Mouse (Mus musculus) hindbrain, embryonic 14.5 days (tissue): Measurements from ENCODE around the gene Ltb4r1. TPM values are rescaled to one million over a fixed set of nuclear protein-coding genes. Genes with fewer than 3 reads are reported as not detected.
"Not testable (repeated sequence)": the region's sequence is repeated elsewhere in the genome, so short reads cannot be mapped to it uniquely, and the experiment has no call there.

Experiments used
- ATAC-seq: fragments of 200-750 bp; cut with Nextera tagmentation; 2 replicates; pipeline ENCODE4 v1.8.0; 2017; ENCODE audit warnings: moderate number of reproducible peaks, mild to moderate bottlenecking, moderate TSS enrichment, moderate library complexity; ENCODE audit not compliant: low FRiP score
- DNase-seq: peaks from one replicate; pipeline ENCODE4 v3.0.0-alpha.2; 2015; ENCODE audit warnings: low spot score
- H3K27ac ChIP-seq: fragments of 300-500 bp; sonication (generic); 2 replicates; pipeline ENCODE4 v1.5.1; 2014; ENCODE audit warnings: mild to moderate bottlenecking, moderate library complexity
- H3K27me3 ChIP-seq: fragments of 300-500 bp; sonication (generic); 2 replicates; pipeline ENCODE4 v1.6.1; 2014; ENCODE audit warnings: mild to moderate bottlenecking, low read length, mixed read lengths; ENCODE audit not compliant: control insufficient read depth, insufficient read depth
- H3K36me3 ChIP-seq: fragments of 300-500 bp; sonication (generic); replicated peaks from 2 replicates; pipeline ENCODE4 v1.6.1; 2014; ENCODE audit not compliant: control insufficient read depth, insufficient read depth
- H3K4me1 ChIP-seq: fragments of 300-500 bp; sonication (generic); replicated peaks from 2 replicates; pipeline ENCODE4 v1.6.1; 2014; ENCODE audit warnings: antibody characterized with exemption, low read length, mixed read lengths; ENCODE audit not compliant: control insufficient read depth, insufficient read depth
- H3K4me2 ChIP-seq: fragments of 300-500 bp; sonication (generic); replicated peaks from 2 replicates; pipeline ENCODE4 v1.6.1; 2014; ENCODE audit warnings: mild to moderate bottlenecking, moderate library complexity
- H3K4me3 ChIP-seq: fragments of 300-500 bp; sonication (generic); replicated peaks from 2 replicates; pipeline ENCODE4 v1.5.1; 2014; ENCODE audit warnings: mild to moderate bottlenecking, low read length
- H3K9ac ChIP-seq: fragments of 300-500 bp; sonication (generic); 2 replicates; pipeline ENCODE4 v1.6.1; 2014
- H3K9me3 ChIP-seq: fragments of 300-500 bp; sonication (generic); 2 replicates; pipeline ENCODE4 v1.6.1; 2016; ENCODE audit warnings: low read length; ENCODE audit not compliant: control insufficient read depth
- WGBS: fragments of 180-500 bp; shearing (Covaris S2); extraction: QIAGEN DNeasy Blood & Tissue Kit; methylation state at CpG from one replicate; pipeline ENCODE4 v1.1.7; 2014; 5-methylcytosine and 5-hydroxymethylcytosine counted together
- polyA plus RNA-seq: library from polyadenylated mRNA; unstranded; fragments of >200 nt; fragmentation: Nextera tagmentation; extraction: Ambion mirVana; gene quantifications from 2 replicates; pipeline ENCODE4 v1.2.1, GENCODE M21; 2014

Ltb4r1 gene
- polyA plus RNA-seq, 1 experiment from 2014 or later: not detected

- no peaks in the 10 kb centered on the region for H3K9me3 ChIP-seq
- ATAC-seq: no peak
- H3K4me2 ChIP-seq: no peak overlapping the region
- no peak overlapping the region for H3K27ac ChIP-seq
- no peaks in the 10 kb centered on the region for H3K27me3 ChIP-seq
- no peak for DNase-seq
- 89% methylated on average over 9 of the region's 9 CpGs for WGBS
- no peak overlapping the region for H3K4me3 ChIP-seq
- H3K4me1 ChIP-seq: no peaks in the 10 kb centered on the region
- no peak overlapping the region for H3K9ac ChIP-seq
- peaks cover 29% of the 10 kb centered on the region for H3K36me3 ChIP-seq
These were observed 28.6 kb upstream of the Ltb4r1 start for GRCm38 (mm10) chr14:55737086-55737687.

DNA sequence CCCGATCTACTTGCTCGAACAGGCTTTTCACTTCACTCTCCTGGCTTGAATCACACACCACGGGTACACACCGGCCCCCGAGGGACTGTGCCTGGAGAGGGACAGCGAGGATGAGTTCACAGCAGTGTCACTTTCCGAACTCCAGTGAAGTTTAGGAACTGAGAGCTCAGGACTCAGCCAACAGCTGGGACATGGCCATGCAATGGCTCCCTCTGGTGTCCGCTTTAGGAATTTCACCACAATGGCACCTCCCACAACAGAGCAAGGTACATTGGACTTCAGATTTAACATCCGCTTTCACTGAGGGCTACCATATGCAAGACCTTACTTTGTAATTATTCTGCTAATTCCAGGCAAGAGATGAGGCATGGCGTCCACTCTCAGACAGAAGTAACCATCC is 22.1 kb upstream of the Ltb4r1 start:
- Histone ChIP-seq H3K27ac (no peak overlapping the region), H3K36me3 (peaks cover 31% of the 10 kb centered on the region), H3K4me2 (0 out of 2 replicates have a peak overlapping the region, but pooled peaks have one; percentile 5), H3K27me3 (no peaks in the 10 kb centered on the region), H3K9ac (no peak overlapping the region), H3K9me3 (no peaks in the 10 kb centered on the region), H3K4me1 (peaks cover 16% of the 10 kb centered on the region), H3K4me3 (no peak overlapping the region)
- 20% methylated on average over 10 of the region's 10 CpGs for WGBS
- DNase-seq (peak; percentile 94), ATAC-seq (peak; percentile 69; the same call in 1 of the 2 replicates)

DNA sequence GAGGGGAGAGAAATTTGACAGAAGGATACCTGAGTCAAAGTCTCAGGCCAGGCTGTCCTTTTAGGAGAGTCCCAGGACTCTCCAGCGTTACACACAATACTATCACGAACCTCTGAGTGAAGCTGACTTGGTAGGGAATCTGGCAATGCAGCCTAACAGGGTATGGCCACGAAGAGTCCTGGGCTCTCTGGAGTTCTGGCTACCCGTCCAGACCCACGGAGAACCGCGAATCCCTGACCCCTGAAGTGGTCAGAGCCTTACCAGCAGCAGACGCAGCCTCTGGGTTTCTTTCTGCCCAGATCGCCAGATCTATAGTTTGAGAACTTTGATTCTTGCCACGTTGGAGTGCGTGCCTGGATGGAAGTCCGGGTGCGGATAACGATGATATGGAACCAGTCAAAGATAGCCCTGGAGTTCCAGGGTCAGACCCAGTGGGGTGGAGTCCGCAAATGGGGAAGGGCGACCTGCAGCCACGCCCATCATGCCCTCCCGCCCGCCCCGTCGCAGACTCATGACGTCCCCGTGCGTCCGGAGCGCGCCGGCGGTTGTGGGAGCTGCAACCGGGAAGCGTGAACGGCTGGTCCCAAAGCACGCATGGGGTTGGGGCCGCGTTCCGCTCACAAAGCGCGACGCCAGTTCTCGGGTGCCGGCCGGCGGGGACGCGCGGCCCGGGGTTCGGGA is 20.4 kb upstream of the Ltb4r1 start, which contains the start of the genes Dhrs1 and Nop9:
Dhrs1 (minus strand) TSS at position 511 of the 681 bp plus-strand sequence.
Nop9 (plus strand) TSS at position 514 of the 681 bp plus-strand sequence.
- peaks cover 16% of the 10 kb centered on the region for H3K4me1 ChIP-seq
- H3K4me3 ChIP-seq: peak within 1 kb of the TSS; percentile 85
- H3K9me3 ChIP-seq: no peaks in the 10 kb centered on the region
- H3K9ac ChIP-seq: peak within 1 kb of the TSS; percentile 75
- H3K36me3 ChIP-seq: peaks cover 32% of the 10 kb centered on the region
- H3K27me3 ChIP-seq: no peaks in the 10 kb centered on the region
- H3K27ac ChIP-seq: no peak within 1 kb of the TSS
- peak within 1 kb of the TSS; percentile 96 for H3K4me2 ChIP-seq
- ATAC-seq: peak; percentile 86
- peak; percentile 79 for DNase-seq
- WGBS: 2% methylated on average over 48 of the region's 48 CpGs

DNA sequence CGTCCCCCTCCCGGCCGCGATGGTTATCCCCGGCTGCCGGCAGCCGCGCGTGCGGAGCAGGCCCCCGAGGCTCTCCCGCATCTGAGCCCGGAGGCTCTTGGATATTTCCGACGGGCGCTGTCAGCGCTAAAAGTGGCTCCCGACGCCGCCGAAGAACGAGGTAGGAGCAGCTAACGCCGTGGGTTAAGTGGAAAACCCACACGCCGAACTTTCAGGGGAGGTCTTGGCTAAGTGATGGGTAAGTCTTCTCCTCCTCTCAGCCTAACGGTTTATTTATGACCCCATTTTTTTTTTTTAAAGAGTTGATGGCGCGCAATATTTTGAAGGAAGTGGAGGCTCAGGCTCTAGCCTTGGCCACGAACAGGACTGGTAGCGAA is 19.9 kb upstream of the Ltb4r1 start:
- Histone ChIP-seq H3K4me2 (peak overlapping the region; percentile 96), H3K9ac (peak overlapping the region; percentile 75), H3K27me3 (no peaks in the 10 kb centered on the region), H3K4me3 (peak overlapping the region; percentile 85), H3K27ac (no peak overlapping the region), H3K4me1 (peaks cover 16% of the 10 kb centered on the region), H3K9me3 (no peaks in the 10 kb centered on the region), H3K36me3 (peaks cover 32% of the 10 kb centered on the region)
- DNase-seq: no peak
- no peak; the same call in 1 of the 2 replicates for ATAC-seq
- under 1% methylated on average over 29 of the region's 31 CpGs for WGBS

DNA sequence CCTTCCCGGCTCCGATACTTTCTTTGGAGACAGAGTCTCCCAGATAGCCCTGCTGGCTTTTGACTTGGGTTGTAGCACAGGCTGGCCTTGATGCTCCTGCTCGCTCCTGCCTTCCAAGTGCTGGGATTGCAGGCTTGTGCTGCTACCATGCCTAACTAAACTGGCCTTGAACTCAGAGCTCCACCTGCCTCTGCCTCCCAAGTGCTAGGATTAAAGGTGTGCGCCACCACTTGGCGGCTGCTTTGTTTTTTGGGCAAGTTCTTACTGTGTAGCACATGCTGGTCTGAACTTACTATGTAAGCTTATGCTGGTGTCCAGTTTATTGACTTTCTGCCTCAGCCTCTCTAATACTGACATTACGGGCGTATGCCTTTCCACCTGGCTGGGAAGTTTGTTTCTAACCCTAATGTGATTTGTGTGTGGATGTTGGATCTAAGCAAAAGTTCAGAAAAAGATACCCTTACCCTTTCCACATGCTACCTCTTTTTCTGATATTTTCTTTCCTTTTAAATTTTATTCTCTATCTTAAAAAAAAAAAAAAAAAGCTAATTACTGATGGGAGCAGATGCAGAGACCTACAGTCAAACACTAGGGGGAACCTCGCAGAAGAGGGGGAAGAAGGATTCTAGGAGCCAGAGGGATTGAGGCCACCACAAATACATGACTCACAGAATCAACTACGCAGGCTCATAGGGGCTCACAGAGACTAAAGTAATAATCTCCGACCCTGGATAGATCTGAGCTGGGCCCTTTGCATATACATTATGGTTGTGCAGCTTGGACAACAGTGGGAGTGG is 18.5 kb upstream of the Ltb4r1 start:
- ATAC-seq (no peak), DNase-seq (no peak)
- no peaks in the 10 kb centered on the region for H3K27me3 ChIP-seq
- H3K4me3 ChIP-seq: no peak overlapping the region
- H3K4me2 ChIP-seq: peak overlapping the region; percentile 96
- H3K9ac ChIP-seq: no peak overlapping the region
- H3K4me1 ChIP-seq: peaks cover 16% of the 10 kb centered on the region
- no peak overlapping the region for H3K27ac ChIP-seq
- peaks cover 40% of the 10 kb centered on the region for H3K36me3 ChIP-seq
- no peaks in the 10 kb centered on the region for H3K9me3 ChIP-seq
- WGBS: 94% methylated on average over 10 of the region's 10 CpGs

- Histone ChIP-seq H3K27me3 (peaks cover 11% of the 10 kb centered on the region), H3K9ac (no peak overlapping the region), H3K4me1 (peaks cover 10% of the 10 kb centered on the region), H3K4me2 (no peak overlapping the region), H3K36me3 (peaks cover 45% of the 10 kb centered on the region), H3K9me3 (no peaks in the 10 kb centered on the region), H3K27ac (no peak overlapping the region), H3K4me3 (no peak overlapping the region)
- 87% methylated on average over 6 of the region's 6 CpGs for WGBS
- DNase-seq (no peak), ATAC-seq (no peak)
These were observed 8.2 kb upstream of the Ltb4r1 start for GRCm38 (mm10) chr14:55757566-55757965.

DNA sequence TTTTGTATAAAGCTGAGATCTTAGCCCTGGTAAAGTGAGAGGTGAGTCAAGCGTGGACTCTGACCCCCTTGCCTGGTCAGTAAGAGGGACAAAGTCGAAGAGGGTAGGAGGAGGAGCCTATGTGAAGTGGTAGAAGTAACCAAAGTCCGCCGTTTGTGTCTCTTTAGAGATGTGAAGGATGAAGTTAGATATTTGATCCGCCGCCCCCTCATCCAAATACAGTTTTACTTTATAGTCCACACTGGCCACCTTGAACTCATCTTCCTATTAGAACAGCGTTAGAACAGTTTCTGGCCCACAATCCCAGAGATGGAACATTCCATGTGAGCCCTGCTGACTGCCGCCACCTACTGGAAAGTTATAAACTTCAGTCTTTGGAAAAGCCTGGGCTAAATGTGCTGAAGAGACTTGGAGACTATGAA is 7.4 kb upstream of the Ltb4r1 start, which contains the start of gene Cideb:
Cideb (minus strand) TSS at position 96 of the 422 bp plus-strand sequence.
- no peak for ATAC-seq
- DNase-seq: peak; percentile 78
- H3K9me3 ChIP-seq: no peaks in the 10 kb centered on the region
- peaks cover 37% of the 10 kb centered on the region for H3K36me3 ChIP-seq
- no peak within 1 kb of the TSS for H3K27ac ChIP-seq
- peaks cover 15% of the 10 kb centered on the region for H3K4me1 ChIP-seq
- 24% methylated on average over 8 of the region's 8 CpGs for WGBS
- peaks cover 15% of the 10 kb centered on the region for H3K27me3 ChIP-seq
- no peak within 1 kb of the TSS for H3K4me3 ChIP-seq
- H3K4me2 ChIP-seq: 0 out of 2 replicates have a peak within 1 kb of the TSS, but pooled peaks have one; percentile 2
- no peak within 1 kb of the TSS for H3K9ac ChIP-seq

- H3K4me3 ChIP-seq, H3K9me3 ChIP-seq, H3K9ac ChIP-seq, H3K27ac ChIP-seq, ATAC-seq: not testable (repeated sequence)
- 3% methylated on average over 5 of the region's 6 CpGs for WGBS
- peak; percentile 83 for DNase-seq
- Histone ChIP-seq H3K4me1 (peaks cover 15% of the 10 kb centered on the region), H3K4me2 (peak overlapping the region; percentile 32), H3K27me3 (peaks cover 32% of the 10 kb centered on the region), H3K36me3 (peaks cover 19% of the 10 kb centered on the region)
These were observed 5.6 kb upstream of the Ltb4r1 start for GRCm38 (mm10) chr14:55760156-55760555.

- peak within 1 kb of the TSS; percentile 90 for H3K4me2 ChIP-seq
- WGBS: 71% methylated on average over 6 of the region's 6 CpGs
- ATAC-seq (no peak), DNase-seq (no peak)
- peaks cover 15% of the 10 kb centered on the region for H3K4me1 ChIP-seq
- peak within 1 kb of the TSS; percentile 53 for H3K4me3 ChIP-seq
- H3K9me3 ChIP-seq: no peaks in the 10 kb centered on the region
- H3K27me3 ChIP-seq: peaks cover 42% of the 10 kb centered on the region
- H3K9ac ChIP-seq: peak within 1 kb of the TSS; percentile 83
- peak within 1 kb of the TSS; percentile 67 for H3K27ac ChIP-seq
- peaks cover 9% of the 10 kb centered on the region for H3K36me3 ChIP-seq
These were observed 4.6 kb upstream of the Ltb4r1 start, which contains the start of gene Ltb4r2 for GRCm38 (mm10) chr14:55761163-55761562. Gene Ltb4r2 (plus strand): TSS chr14:55761428.
